Mouse (Mus musculus) kidney, postnatal 4 days (tissue): ENCODE data around the gene Padi2.

Experiments
- DNase-seq, 2 experiments: peaks; one replicate each; pipeline ENCODE4 v3.0.0; 2021; ENCODE audit warnings: mixed read lengths in 2 of 2

Gene Padi2

DNA sequence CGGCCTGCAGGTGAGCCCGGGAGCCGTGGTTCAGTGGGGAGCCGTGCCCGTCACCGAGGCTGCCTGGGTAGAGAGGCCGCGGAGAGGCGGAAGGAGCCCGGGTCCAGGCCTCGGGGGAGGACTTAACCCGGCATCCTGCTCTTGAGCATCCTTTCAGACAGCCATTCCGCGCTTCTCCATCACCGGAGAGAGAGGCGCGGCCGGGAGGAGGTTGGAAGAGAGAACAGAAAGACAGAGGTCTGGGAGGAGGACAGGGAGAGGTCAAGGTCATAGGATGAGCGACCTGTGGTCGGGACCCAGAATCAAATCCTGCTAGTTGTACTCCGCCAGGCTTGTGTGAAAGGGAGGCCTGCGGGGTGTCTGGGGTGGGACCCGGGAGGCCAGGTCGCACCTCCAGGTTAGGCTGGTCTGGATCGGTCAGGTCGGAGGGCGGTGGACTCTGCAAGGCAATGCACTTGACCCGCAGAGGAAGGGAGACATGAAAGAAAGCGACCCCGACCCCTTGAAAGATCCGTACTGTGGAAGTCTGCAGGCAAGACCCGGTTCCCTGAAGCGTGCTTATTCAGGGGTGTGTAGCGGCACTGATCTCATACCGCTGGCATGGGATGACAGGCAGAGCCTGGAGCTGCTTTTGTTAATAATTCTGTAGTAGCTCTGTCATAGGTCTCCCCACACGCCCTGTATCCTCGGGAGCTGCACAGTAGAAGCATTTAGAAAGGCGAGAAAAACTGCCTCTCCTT lies 55.5 kb downstream of the Padi2 start:
- DNase-seq, result no peak

DNA sequence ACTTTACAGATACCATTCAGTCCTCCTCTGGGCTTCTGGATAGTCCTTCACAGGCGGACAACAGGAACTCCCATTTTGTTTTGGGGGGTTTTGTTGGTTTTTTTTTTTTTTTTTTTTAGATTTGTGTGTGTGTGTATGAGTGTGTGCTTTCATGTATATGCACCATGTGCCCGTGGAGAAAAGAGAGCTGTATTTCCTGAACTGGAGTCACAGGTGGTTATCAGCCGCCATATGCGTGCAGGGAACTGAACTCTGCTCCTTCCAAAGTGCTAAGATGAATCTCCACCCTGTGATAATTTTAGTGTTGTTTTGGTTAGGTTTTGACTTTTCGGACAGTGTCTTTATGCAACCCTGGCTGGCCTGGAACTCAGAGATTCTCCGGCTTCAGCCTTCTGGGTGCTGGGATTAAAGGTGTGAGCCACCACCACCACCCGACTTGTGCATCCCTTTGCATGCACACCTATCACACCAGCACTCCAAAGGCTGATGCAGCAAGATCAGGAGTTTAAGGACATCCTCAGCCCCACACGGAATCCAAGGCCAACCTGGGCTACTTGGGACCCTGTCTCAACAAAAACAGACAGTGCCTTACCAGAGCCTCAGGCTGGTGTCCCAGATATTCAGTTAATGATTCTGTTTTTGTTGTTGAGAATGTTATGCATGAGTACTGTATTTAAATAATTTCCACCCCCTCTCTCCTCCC lies 56.2 kb downstream of the Padi2 start:
- no peak for DNase-seq

GRCm38 (mm10) chr4:140962950-140963349 lies 56.8 kb downstream of the Padi2 start:
- DNase-seq, result peak; percentile 76 to 84

- DNase-seq, result peak in 1 of 2 experiments; percentile 48
Observed at GRCm38 (mm10) chr4:140963941-140964597, 57.9 kb downstream of the Padi2 start.

DNA sequence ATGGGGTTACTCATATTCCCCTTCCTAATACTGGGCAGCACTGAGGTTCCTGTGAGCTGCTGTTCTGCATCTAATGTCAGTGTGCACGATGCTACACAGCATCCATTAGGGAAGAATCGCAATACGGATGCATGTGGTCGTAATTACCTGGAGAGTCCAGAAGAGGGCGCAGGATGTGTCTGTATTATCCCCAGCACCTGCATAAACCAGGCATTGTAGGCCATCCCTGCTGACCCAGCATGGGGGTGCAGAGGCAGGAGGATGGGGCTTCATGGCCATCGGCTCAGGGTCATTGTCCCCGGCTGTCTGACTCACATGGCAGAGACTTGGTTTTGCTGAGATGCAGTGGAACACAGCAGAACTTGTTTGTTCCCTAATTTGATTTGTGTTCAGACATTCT lies 58.5 kb downstream of the Padi2 start:
- peak; percentile 79 to 86 for DNase-seq

- DNase-seq, result no peak
Observed at GRCm38 (mm10) chr4:140967386-140968159, 61.4 kb downstream of the Padi2 start.

- no peak for DNase-seq
Observed at GRCm38 (mm10) chr4:140971691-140972090, 65.5 kb downstream of the Padi2 start.

GRCm38 (mm10) chr4:140974408-140974807 lies 68.3 kb downstream of the Padi2 start:
- no peak for DNase-seq

DNA sequence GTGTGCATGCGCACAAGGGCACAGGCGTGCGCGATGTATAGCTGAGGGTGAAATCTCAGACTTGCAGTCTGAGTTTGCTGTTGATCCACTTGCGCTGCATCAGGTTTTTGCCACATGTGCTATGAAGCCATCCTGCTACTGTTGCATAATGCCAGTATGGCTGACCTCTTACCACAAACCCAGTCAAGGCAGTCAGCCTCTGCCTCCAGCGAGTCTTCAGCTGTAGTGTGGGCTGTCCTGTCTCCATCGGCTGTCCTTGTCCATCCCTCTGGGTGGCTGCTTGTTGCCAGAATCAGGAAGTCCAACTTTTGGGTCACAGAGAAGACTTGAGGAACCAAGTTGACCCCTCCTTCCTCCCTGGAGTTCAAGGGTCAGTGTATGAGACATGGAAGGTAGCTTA lies 69.2 kb downstream of the Padi2 start:
- no peak for DNase-seq

- DNase-seq, result no peak
Observed at GRCm38 (mm10) chr4:140977278-140977677, 71.1 kb downstream of the Padi2 start.

- no peak for DNase-seq
Observed at GRCm38 (mm10) chr4:140977886-140978692, 71.9 kb downstream of the Padi2 start.

- DNase-seq, result no peak
Observed at GRCm38 (mm10) chr4:140981605-140982004, 75.5 kb downstream of the Padi2 start.

GRCm38 (mm10) chr4:140982808-140983207 lies 76.7 kb downstream of the Padi2 start:
- DNase-seq, result peak in 1 of 2 experiments; percentile 47

- DNase-seq, result peak; percentile 32 to 44
Observed at GRCm38 (mm10) chr4:140983442-140983841, 77.3 kb downstream of the Padi2 start.

GRCm38 (mm10) chr4:140984544-140984943 lies 78.4 kb downstream of the Padi2 start:
- DNase-seq, result no peak

DNA sequence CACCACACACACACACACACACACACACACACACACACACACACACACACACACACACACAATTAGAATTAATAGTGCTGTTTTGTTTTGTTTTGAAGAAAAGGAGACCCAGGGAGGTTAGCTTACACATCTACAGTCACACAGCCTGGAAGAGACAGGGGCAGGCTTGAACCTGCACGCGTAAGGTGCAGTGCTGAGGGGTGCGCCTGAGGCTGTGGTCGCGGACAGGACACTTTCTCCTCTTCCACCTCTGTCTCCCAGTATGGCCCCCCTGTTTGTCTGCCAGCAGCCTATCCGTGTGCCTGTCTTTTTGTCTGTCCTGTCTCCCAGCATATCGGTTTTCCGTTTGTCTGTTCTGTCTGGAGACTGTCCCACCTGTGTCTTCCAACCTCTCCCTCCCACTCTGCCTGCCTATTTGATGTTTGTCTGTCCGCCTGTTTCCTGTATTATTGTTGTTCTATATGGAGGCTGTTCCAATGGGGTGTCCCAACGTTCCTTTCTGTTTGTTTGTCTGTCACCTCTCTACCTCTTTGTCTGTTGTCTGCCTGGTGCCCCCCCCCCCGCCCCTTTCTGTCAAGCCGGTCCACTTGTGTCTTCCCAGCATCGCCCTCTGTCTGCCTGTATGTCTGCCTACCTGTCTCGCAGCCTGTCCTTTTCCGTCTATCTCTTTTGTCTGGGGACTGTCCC lies 80.0 kb downstream of the Padi2 start:
- DNase-seq, result no peak

- peak; percentile 94 to 95 for DNase-seq
Observed at GRCm38 (mm10) chr4:140986711-140987395, 80.7 kb downstream of the Padi2 start, which contains the start of gene Atp13a2. Gene Atp13a2, plus strand, starts transcription at chr4:140986873.

GRCm38 (mm10) chr4:140987476-140987875 lies 81.3 kb downstream of the Padi2 start:
- DNase-seq, result peak in 1 of 2 experiments; percentile 41

DNA sequence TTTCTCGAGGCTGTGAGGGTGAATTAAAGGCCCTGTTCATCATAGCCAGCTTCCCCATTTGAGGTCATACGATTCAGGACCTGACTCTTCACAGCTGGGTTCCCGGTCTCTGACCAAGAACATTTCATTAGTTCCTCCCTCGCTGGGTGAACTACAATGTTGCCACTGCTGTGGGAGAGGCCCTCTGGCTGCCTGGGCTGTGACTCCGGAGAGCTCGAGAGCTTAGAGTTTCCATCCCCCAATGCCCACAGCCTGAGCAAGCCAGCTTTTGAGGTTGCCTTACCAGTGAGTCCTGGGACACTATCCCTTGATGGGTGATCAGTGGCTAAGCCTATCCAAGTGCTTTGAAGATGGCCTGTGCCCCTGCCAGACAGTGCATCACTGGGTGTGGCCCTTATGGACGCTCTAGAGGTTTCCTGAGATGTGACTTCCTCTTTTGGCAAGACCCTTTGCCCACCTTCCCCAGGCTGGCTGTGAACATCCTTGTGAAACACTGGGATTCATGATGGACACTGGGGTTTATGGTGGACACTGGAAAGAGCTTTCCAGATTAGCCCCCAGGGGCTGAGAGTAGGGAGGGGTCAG lies 82.7 kb downstream of the Padi2 start:
- DNase-seq, result no peak

GRCm38 (mm10) chr4:140989447-140989846 lies 83.3 kb downstream of the Padi2 start:
- no peak for DNase-seq
